Mouse (Mus musculus) myocyte (in vitro differentiated cells): ENCODE data around the gene Fam129a.

Experiments
- MAX ChIP-seq: IDR thresholded peaks from one replicate; pipeline ENCODE4 v1.6.1; 2011; ENCODE audit warnings: low read depth, mild to moderate bottlenecking, control low read depth
- POLR2A ChIP-seq: IDR thresholded peaks from one replicate; pipeline ENCODE4 v1.6.1; 2011; ENCODE audit warnings: low read depth, mild to moderate bottlenecking, control low read depth, moderate library complexity; ENCODE audit not compliant: insufficient read length
- TCF12 ChIP-seq: IDR thresholded peaks from one replicate; pipeline ENCODE4 v1.6.1; 2011; ENCODE audit warnings: mild to moderate bottlenecking, control low read depth; ENCODE audit not compliant: poor library complexity, insufficient read depth, severe bottlenecking

GRCm38 (mm10) chr1:151548896-151549610 lies 21.9 kb upstream of the Fam129a start:
- TF ChIP-seq POLR2A (no peak), MAX (no peak), TCF12 (no peak)
